Mouse (Mus musculus) kidney, postnatal 0 days (tissue): ENCODE data around the gene Trip6. TPM values are rescaled to one million over a fixed set of nuclear protein-coding genes. Genes with fewer than 3 reads are reported as not detected.

Experiments
- ATAC-seq: fragments of 200-750 bp; cut with Nextera tagmentation; replicated peaks from 2 replicates; pipeline ENCODE4 v1.8.0; 2017; ENCODE audit warnings: low read depth, moderate number of reproducible peaks, moderate TSS enrichment, moderate library complexity; ENCODE audit not compliant: low FRiP score
- DNase-seq: peaks from one replicate; pipeline ENCODE4 v3.0.0-alpha.2; 2016; ENCODE audit warnings: low spot score
- H3K27ac ChIP-seq: fragments of 300-500 bp; sonication (generic); 2 replicates; pipeline ENCODE4 v1.5.1; 2014; ENCODE audit warnings: mild to moderate bottlenecking
- H3K27me3 ChIP-seq: fragments of 300-500 bp; sonication (generic); 2 replicates; pipeline ENCODE4 v1.6.1; 2014; ENCODE audit warnings: low read length, mixed read lengths; ENCODE audit not compliant: insufficient read depth
- H3K36me3 ChIP-seq: fragments of 300-500 bp; sonication (generic); 2 replicates; pipeline ENCODE4 v1.6.1; 2014; ENCODE audit warnings: low read length, mixed read lengths; ENCODE audit not compliant: insufficient read depth
- H3K4me1 ChIP-seq: fragments of 300-500 bp; sonication (generic); replicated peaks from 2 replicates; pipeline ENCODE4 v1.6.1; 2014; ENCODE audit warnings: antibody characterized with exemption, low read length, mixed read lengths; ENCODE audit not compliant: insufficient read depth
- H3K4me2 ChIP-seq: fragments of 300-500 bp; sonication (generic); 2 replicates; pipeline ENCODE4 v1.6.1; 2014; ENCODE audit warnings: mild to moderate bottlenecking, low read length, moderate library complexity, mixed read lengths
- H3K4me3 ChIP-seq: fragments of 300-500 bp; sonication (generic); replicated peaks from 2 replicates; pipeline ENCODE4 v1.5.1; 2014; ENCODE audit warnings: low read depth, low read length
- H3K9ac ChIP-seq: fragments of 300-500 bp; sonication (generic); 2 replicates; pipeline ENCODE4 v1.6.1; 2014; ENCODE audit warnings: low read depth, low read length
- H3K9me3 ChIP-seq: fragments of 300-500 bp; sonication (generic); replicated peaks from 2 replicates; pipeline ENCODE4 v1.6.1; 2016; ENCODE audit warnings: low read length, inconsistent platforms, mixed read lengths
- CTCF ChIP-seq: IDR thresholded peaks from 2 replicates; pipeline ENCODE4 v1.5.1; 2016; ENCODE audit warnings: antibody characterized with exemption, low read depth, mild to moderate bottlenecking, moderate library complexity
- whole genome bisulfite sequencing: fragments of 180-500 bp; shearing (Covaris S2); extraction: QIAGEN DNeasy Blood & Tissue Kit; methylation state at CpG from one replicate; pipeline ENCODE4 v1.1.7; 2014; 5-methylcytosine and 5-hydroxymethylcytosine counted together
- polyA plus RNA-seq: library from polyadenylated mRNA; unstranded; fragments of >200 nt; fragmentation: Nextera tagmentation; extraction: Ambion mirVana; gene quantifications from 2 replicates; pipeline ENCODE4 v1.2.1, GENCODE M21; 2015

Gene Trip6
- polyA plus RNA-seq, 1 experiment from 2014 or later: 75.6 TPM

DNA sequence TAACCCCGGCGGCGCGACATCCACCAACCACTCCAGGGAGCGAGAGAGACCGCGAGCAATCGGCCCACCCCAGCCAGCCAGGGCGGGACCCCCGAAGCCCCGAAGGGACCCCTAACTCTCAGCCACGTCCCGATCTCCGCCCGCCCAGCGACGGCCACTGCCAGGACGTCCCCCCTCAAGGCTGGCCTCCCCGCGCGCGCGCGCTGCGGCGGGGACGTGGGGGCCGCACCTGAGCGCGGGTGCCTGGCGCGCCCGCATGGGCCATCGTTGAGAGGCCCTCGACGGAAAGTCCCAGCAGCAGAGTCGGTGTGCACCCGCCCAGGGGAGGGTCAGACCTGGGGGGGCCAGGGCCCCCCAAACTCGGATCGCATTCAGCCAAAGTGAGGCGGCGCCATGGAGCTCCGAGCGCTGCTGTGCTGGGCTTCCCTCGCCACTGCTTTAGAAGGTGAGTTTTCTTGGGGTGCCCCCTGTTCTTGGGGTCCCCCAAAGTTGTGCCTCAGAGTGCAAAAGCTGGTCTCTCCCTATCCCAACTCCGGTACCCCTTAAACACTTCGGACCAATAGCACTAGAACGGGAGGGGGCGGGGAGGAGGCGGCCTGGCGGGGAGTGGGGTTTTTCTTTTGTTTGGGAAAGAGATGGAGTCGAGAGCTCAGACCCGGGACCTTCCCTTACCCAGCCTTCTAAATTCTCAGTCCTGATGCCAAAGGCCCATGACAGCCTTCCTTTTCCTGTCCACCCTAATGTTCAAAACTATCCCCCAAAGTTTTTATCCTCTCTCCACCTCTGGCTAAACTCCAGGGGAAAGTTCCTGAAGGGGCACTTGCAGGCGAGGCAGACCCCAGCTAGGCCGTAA, 36.2 kb upstream of the Trip6 start:
- Histone ChIP-seq H3K4me2 (peak overlapping the region; percentile 76), H3K4me3 (peak overlapping the region; percentile 90), H3K27ac (peak overlapping the region; percentile 98), H3K4me1 (peaks cover 33% of the 10 kb centered on the region), H3K27me3 (no peaks in the 10 kb centered on the region), H3K9ac (peak overlapping the region; percentile 92), H3K36me3 (peaks cover 18% of the 10 kb centered on the region), H3K9me3 (no peaks in the 10 kb centered on the region)
- DNase-seq (peak; percentile 24), ATAC-seq (peak; percentile 38)
- under 1% methylated on average over 55 of the region's 55 CpGs for WGBS
- TF ChIP-seq CTCF: no peak

DNA sequence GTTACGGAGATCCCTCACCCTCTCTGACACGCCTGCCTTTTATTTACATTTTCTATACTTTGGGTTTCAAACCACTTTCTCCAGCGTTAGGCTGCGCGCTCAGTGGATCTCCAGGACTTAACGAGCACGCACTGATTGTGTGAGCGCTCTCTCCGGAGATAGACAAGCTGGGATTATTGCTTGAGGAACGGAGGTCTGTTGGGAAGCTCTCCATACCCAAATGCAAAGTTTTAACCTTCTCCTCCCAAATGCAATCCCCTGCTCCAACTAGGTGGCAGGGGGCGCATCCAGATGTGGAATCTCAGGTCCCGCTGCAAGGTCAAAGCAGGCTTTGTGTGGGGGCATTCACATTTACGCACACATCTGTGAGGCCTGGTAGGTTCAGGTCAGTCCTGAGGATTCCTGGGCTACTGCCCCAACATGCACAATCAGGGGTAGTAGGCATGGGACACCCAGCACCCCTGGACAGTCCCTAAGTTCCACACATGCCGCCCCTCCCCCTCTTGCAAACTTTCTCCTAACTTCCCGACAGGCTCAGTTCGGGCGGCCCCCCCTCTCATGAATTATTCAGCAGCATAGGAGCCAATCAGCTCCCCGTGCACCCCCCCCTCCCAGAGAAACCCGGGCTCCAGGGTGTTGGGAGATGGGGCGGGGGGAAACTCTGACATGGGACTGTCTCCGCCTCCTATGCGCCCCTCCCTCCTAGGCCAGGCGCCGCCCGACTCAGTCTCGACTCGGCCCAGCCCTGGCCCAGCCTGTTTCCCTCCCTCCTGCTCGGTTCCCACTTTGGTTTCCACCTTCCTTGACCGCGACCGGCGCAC, 35.4 kb upstream of the Trip6 start, which contains the start of gene Ephb4:
Ephb4 (plus strand) TSS at position 726 of the 821 bp plus-strand sequence.
- DNase-seq: peak; percentile 98
- H3K4me3 ChIP-seq: peak within 1 kb of the TSS; percentile 90
- peak within 1 kb of the TSS; percentile 98 for H3K27ac ChIP-seq
- no peaks in the 10 kb centered on the region for H3K9me3 ChIP-seq
- peak within 1 kb of the TSS; percentile 76 for H3K4me2 ChIP-seq
- peaks cover 11% of the 10 kb centered on the region; the same call in 1 of the 2 replicates for H3K36me3 ChIP-seq
- peaks cover 33% of the 10 kb centered on the region for H3K4me1 ChIP-seq
- no peaks in the 10 kb centered on the region for H3K27me3 ChIP-seq
- ATAC-seq: peak; percentile 94
- TF ChIP-seq CTCF: peak; percentile 50
- 2% methylated on average over 29 of the region's 32 CpGs for WGBS
- H3K9ac ChIP-seq: peak within 1 kb of the TSS; percentile 92

DNA sequence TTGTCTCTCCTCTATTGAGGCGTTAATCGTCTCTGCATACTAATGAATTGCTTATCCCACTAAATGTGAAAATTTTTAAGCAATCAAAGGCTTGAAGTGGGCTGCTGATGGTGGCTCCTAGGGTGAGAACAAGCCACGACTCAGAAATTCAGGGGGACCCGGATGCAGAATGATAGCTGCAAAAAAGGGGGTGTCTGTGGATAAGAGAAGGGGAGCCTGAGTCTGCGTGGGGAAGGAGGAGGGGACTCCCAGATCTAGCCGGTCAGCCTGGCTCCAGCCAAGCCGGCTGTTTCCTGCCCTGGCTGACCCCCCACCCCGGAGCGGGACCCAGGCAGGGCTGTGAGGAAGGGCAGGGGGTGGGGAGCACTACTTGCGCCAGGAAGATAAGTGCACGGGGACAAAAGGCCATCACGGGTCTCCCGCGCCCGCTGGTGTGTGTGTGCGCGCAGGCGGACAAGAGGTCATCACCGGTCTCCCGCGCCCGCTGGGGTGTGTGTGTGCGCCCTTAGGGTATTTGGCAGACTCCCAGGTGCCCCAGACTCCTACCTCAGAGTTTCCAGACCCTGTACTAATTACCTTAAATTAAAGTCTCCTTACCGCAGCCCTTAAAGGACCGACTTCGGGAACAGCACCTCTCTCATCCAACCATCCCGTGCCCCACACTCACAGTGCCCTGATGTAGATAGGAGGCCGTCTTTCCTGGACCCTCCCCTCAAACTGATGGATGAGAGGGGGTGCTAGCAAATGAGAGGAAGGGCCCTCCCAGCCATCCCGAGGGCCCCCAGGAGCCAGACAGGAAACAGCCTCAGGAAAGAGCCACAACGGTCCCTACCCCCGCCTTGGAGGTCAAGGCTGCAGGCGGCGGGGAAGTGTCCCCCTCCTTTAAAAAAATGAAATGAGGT, 34.5 kb upstream of the Trip6 start:
- peaks cover 33% of the 10 kb centered on the region for H3K4me1 ChIP-seq
- no peaks in the 10 kb centered on the region for H3K9me3 ChIP-seq
- H3K4me2 ChIP-seq: peak overlapping the region; percentile 76
- peak overlapping the region; percentile 98 for H3K27ac ChIP-seq
- peak; percentile 80 for DNase-seq
- no peaks in the 10 kb centered on the region for H3K27me3 ChIP-seq
- H3K4me3 ChIP-seq: peak overlapping the region; percentile 90
- H3K9ac ChIP-seq: peak overlapping the region; percentile 61
- TF ChIP-seq CTCF: no peak
- peak; percentile 14; the same call in 1 of the 2 replicates for ATAC-seq
- 2% methylated on average over 33 of the region's 33 CpGs for WGBS
- H3K36me3 ChIP-seq: 0 out of 2 replicates have a peak, but pooled peaks cover 3% of the 10 kb centered on the region

DNA sequence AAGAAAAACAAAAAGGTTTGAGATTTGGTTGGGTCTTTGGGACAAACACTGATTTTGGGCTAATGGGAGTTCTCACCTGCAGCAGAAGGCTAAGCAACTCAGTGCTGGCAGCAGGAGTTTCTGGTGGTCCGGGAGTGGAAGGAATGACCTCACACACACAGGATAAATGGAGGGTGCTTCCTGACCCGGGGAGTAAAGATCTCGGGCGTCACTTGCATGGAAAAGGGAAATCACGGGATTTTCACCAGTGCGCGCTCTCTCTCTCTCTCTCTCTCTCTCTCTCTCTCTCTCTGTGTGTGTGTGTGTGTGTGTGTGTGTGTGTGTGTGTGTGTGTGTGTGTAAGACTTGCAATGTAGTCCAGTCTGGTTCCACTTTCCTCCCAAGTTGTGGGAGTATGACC, 33.7 kb upstream of the Trip6 start:
- Histone ChIP-seq H3K9me3 (no peaks in the 10 kb centered on the region), H3K4me3 (no peak overlapping the region), H3K4me1 (peaks cover 33% of the 10 kb centered on the region), H3K36me3 (no peaks in the 10 kb centered on the region), H3K27ac (peak overlapping the region; percentile 98), H3K9ac (no peak overlapping the region), H3K27me3 (no peaks in the 10 kb centered on the region), H3K4me2 (peak overlapping the region; percentile 76)
- DNase-seq: peak; percentile 64
- ATAC-seq: no peak
- TF ChIP-seq CTCF: no peak
- WGBS: 1% methylated on average over 7 of the region's 7 CpGs

DNA sequence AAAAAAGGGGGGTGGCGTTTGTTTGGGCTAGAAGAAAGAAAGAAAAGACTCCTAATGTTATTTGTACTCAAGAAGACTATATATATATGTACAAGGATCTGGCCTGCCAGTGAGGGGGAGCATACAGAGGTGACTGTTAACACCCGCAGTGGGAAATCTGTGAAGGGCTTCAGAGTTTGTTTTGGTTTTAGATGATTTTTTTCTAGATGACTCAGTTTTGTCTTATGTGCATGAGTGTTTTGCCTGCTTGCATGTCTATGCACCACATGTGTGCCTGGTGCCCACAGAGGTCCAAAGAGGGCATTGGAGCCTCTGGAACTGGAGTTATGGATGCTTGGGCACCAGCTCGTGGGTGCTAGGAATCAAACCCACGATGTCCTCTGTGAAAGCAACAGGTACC, 32.8 kb upstream of the Trip6 start:
- no peaks in the 10 kb centered on the region for H3K36me3 ChIP-seq
- no peak overlapping the region for H3K4me3 ChIP-seq
- 78% methylated on average over 4 of the region's 4 CpGs for WGBS
- no peak for TF ChIP-seq CTCF
- DNase-seq (no peak), ATAC-seq (no peak)
- H3K27me3 ChIP-seq: no peaks in the 10 kb centered on the region
- H3K4me1 ChIP-seq: peaks cover 25% of the 10 kb centered on the region
- H3K4me2 ChIP-seq: no peak overlapping the region
- no peaks in the 10 kb centered on the region for H3K9me3 ChIP-seq
- no peak overlapping the region for H3K9ac ChIP-seq
- peak overlapping the region; percentile 83; the same call in 1 of the 2 replicates for H3K27ac ChIP-seq
